Mouse (Mus musculus) thymus, adult 2 months (tissue): ENCODE data around the gene Son. TPM values are rescaled to one million over a fixed set of nuclear protein-coding genes. Genes with fewer than 3 reads are reported as not detected.

Experiments
- DNase-seq: peaks from one replicate; pipeline ENCODE4 v3.0.0; 2021
- H3K27ac ChIP-seq: fragments of 200-500 bp; 2 replicates; pipeline ENCODE4 v1.5.1; 2012; ENCODE audit warnings: low read length, control low read depth; ENCODE audit not compliant: control insufficient read depth, insufficient read depth
- H3K27me3 ChIP-seq: fragments of 200-500 bp; 2 replicates; pipeline ENCODE4 v1.6.1; 2012; ENCODE audit warnings: mild to moderate bottlenecking, low read length, moderate library complexity, mixed read lengths; ENCODE audit not compliant: control insufficient read depth, insufficient read depth
- H3K36me3 ChIP-seq: fragments of 200-500 bp; 2 replicates; pipeline ENCODE4 v1.6.1; 2012; ENCODE audit warnings: mild to moderate bottlenecking, low read length, moderate library complexity; ENCODE audit not compliant: control insufficient read depth, insufficient read depth
- H3K4me1 ChIP-seq: fragments of 200-500 bp; replicated peaks from 2 replicates; pipeline ENCODE4 v1.6.1; 2012; ENCODE audit warnings: low read length; ENCODE audit not compliant: control insufficient read depth, insufficient read depth
- H3K4me3 ChIP-seq: fragments of 200-500 bp; 2 replicates; pipeline ENCODE4 v1.5.1; 2012; ENCODE audit warnings: mild to moderate bottlenecking, low read length, control low read depth, moderate library complexity; ENCODE audit not compliant: control insufficient read depth, insufficient read depth
- CTCF ChIP-seq: fragments of 200-500 bp; IDR thresholded peaks from 2 replicates; pipeline ENCODE4 v1.5.1; 2012; ENCODE audit warnings: mild to moderate bottlenecking, control low read depth, low read length, moderate library complexity, borderline replicate concordance; ENCODE audit not compliant: control insufficient read depth, poor library complexity, insufficient read depth; ENCODE audit errors: extremely low read depth
- POLR2A ChIP-seq: fragments of 200-500 bp; IDR thresholded peaks from 2 replicates; pipeline ENCODE4 v1.6.1; 2012; ENCODE audit warnings: mild to moderate bottlenecking, low read length, control low read depth, moderate library complexity; ENCODE audit not compliant: control insufficient read depth, poor library complexity, insufficient read depth; ENCODE audit errors: extremely low read depth
- WGBS: fragments of 180-500 bp; shearing (Covaris S2); methylation state at CpG from one replicate; pipeline ENCODE4 v1.1.7; 2018; 5-methylcytosine and 5-hydroxymethylcytosine counted together
- polyA plus RNA-seq: library from polyadenylated mRNA; depleted of rRNA; stranded (reverse); fragments of >200 nt; gene quantifications from 2 replicates; pipeline ENCODE4 v1.2.3, GENCODE M21; 2012

The Son gene
- polyA plus RNA-seq, 1 experiment, result 258 TPM

GRCm38 (mm10) chr16:91702771-91703188 is 55.5 kb downstream of the Son start:
- no peak for DNase-seq
- H3K27ac ChIP-seq, result no peak overlapping the region
- H3K27me3 ChIP-seq, result no peaks in the 10 kb centered on the region
- H3K4me3 ChIP-seq, result no peak overlapping the region
- H3K36me3 ChIP-seq, result peaks cover 4% of the 10 kb centered on the region; the same call in 1 of the 2 replicates
- TF ChIP-seq POLR2A (no peak), CTCF (no peak)
- 93% methylated on average over 3 of the region's 3 CpGs for WGBS
- no peaks in the 10 kb centered on the region for H3K4me1 ChIP-seq

- Histone ChIP-seq H3K4me1 (no peaks in the 10 kb centered on the region), H3K4me3 (no peak overlapping the region), H3K36me3 (peaks cover 4% of the 10 kb centered on the region; the same call in 1 of the 2 replicates), H3K27ac (no peak overlapping the region), H3K27me3 (no peaks in the 10 kb centered on the region)
- TF ChIP-seq POLR2A, result no peak
- TF ChIP-seq CTCF, result no peak
- no peak for DNase-seq
- 95% methylated on average over 14 of the region's 14 CpGs for WGBS
Measured at GRCm38 (mm10) chr16:91704603-91705340, 57.5 kb downstream of the Son start.

GRCm38 (mm10) chr16:91710241-91710640 is 62.9 kb downstream of the Son start:
- TF ChIP-seq CTCF (no peak), POLR2A (no peak)
- Histone ChIP-seq H3K36me3 (no peaks in the 10 kb centered on the region), H3K27ac (no peak overlapping the region), H3K4me3 (no peak overlapping the region), H3K4me1 (no peaks in the 10 kb centered on the region), H3K27me3 (no peaks in the 10 kb centered on the region)
- no peak for DNase-seq
- WGBS, result 96% methylated on average over 7 of the region's 7 CpGs

GRCm38 (mm10) chr16:91716927-91717349 is 69.6 kb downstream of the Son start:
- no peak for DNase-seq
- Histone ChIP-seq H3K27me3 (no peaks in the 10 kb centered on the region), H3K4me1 (no peaks in the 10 kb centered on the region), H3K27ac (no peak overlapping the region), H3K36me3 (no peaks in the 10 kb centered on the region), H3K4me3 (no peak overlapping the region)
- TF ChIP-seq POLR2A, result no peak
- no peak for TF ChIP-seq CTCF
- WGBS, result 96% methylated on average over 11 of the region's 11 CpGs

GRCm38 (mm10) chr16:91717399-91717798 is 70.1 kb downstream of the Son start:
- Histone ChIP-seq H3K27me3 (no peaks in the 10 kb centered on the region), H3K36me3 (no peaks in the 10 kb centered on the region), H3K4me3 (no peak overlapping the region), H3K27ac (no peak overlapping the region), H3K4me1 (no peaks in the 10 kb centered on the region)
- 94% methylated on average over 4 of the region's 4 CpGs for WGBS
- DNase-seq, result no peak
- TF ChIP-seq POLR2A (no peak), CTCF (no peak)

- 75% methylated on average over 3 of the region's 3 CpGs for WGBS
- Histone ChIP-seq H3K27ac (no peak overlapping the region), H3K4me1 (peaks cover 5% of the 10 kb centered on the region), H3K27me3 (no peaks in the 10 kb centered on the region), H3K4me3 (no peak overlapping the region), H3K36me3 (no peaks in the 10 kb centered on the region)
- peak; percentile 71 for DNase-seq
- TF ChIP-seq CTCF, result peak; percentile 25; the same call in 1 of the 2 replicates
- TF ChIP-seq POLR2A, result no peak
Measured at GRCm38 (mm10) chr16:91724247-91724646, 76.9 kb downstream of the Son start.

GRCm38 (mm10) chr16:91727433-91727832 is 80.1 kb downstream of the Son start:
- Histone ChIP-seq H3K27me3 (peaks cover 5% of the 10 kb centered on the region), H3K4me1 (peaks cover 8% of the 10 kb centered on the region), H3K36me3 (no peaks in the 10 kb centered on the region), H3K4me3 (no peak overlapping the region), H3K27ac (no peak overlapping the region)
- no peak for TF ChIP-seq POLR2A
- TF ChIP-seq CTCF, result no peak
- WGBS, result 93% methylated on average over 15 of the region's 15 CpGs
- DNase-seq, result no peak
